Mouse (Mus musculus) liver, embryonic 13.5 days (tissue): ENCODE data around the gene Hspb11. TPM values are rescaled to one million over a fixed set of nuclear protein-coding genes. Genes with fewer than 3 reads are reported as not detected.

Experiments used
- ATAC-seq: fragments of 200-750 bp; cut with Nextera tagmentation; 2 replicates; pipeline ENCODE4 v1.8.0; 2017; ENCODE audit warnings: low read depth, mild to moderate bottlenecking, moderate number of reproducible peaks, moderate library complexity
- DNase-seq: peaks from one replicate; pipeline ENCODE4 v3.0.0; 2022
- H3K27ac ChIP-seq: fragments of 300-500 bp; sonication (generic); 2 replicates; pipeline ENCODE4 v1.5.1; 2015; ENCODE audit warnings: moderate library complexity, mild to moderate bottlenecking, inconsistent platforms
- H3K27me3 ChIP-seq: fragments of 300-500 bp; sonication (generic); 2 replicates; pipeline ENCODE4 v1.6.1; 2015; ENCODE audit warnings: mild to moderate bottlenecking, inconsistent platforms
- H3K36me3 ChIP-seq: fragments of 300-500 bp; sonication (generic); 2 replicates; pipeline ENCODE4 v1.6.1; 2015; ENCODE audit warnings: mild to moderate bottlenecking, inconsistent platforms
- H3K4me1 ChIP-seq: fragments of 300-500 bp; sonication (generic); replicated peaks from 2 replicates; pipeline ENCODE4 v1.6.1; 2015; ENCODE audit warnings: inconsistent platforms
- H3K4me2 ChIP-seq: fragments of 300-500 bp; sonication (generic); 2 replicates; pipeline ENCODE4 v1.6.1; 2015; ENCODE audit warnings: inconsistent platforms, mild to moderate bottlenecking, moderate library complexity
- H3K4me3 ChIP-seq: fragments of 300-500 bp; sonication (generic); replicated peaks from 2 replicates; pipeline ENCODE4 v1.5.1; 2015; ENCODE audit warnings: mild to moderate bottlenecking, inconsistent platforms
- H3K9ac ChIP-seq: fragments of 300-500 bp; sonication (generic); 2 replicates; pipeline ENCODE4 v1.6.1; 2015; ENCODE audit warnings: mild to moderate bottlenecking, inconsistent platforms
- H3K9me3 ChIP-seq: fragments of 300-500 bp; sonication (generic); replicated peaks from 2 replicates; pipeline ENCODE4 v1.6.1; 2016; ENCODE audit warnings: inconsistent platforms
- WGBS: fragments of 180-500 bp; shearing (Covaris S2); methylation state at CpG from one replicate; pipeline ENCODE4 v1.1.7; 2015; ENCODE audit not compliant: insufficient replicate concordance; 5-methylcytosine and 5-hydroxymethylcytosine counted together
- polyA plus RNA-seq: library from polyadenylated mRNA; unstranded; fragments of >200 nt; fragmentation: Nextera tagmentation; extraction: Ambion mirVana; gene quantifications from 2 replicates; pipeline ENCODE4 v1.2.1, GENCODE M21; 2015

Hspb11 gene
- polyA plus RNA-seq, 1 experiment from 2014 or later: 9.2 TPM

- H3K4me1 ChIP-seq: peaks cover 11% of the 10 kb centered on the region
- WGBS: 66% methylated on average over 8 of the region's 8 CpGs
- no peak for ATAC-seq
Observed at GRCm38 (mm10) chr4:107298071-107298606, 44.7 kb downstream of the Hspb11 start.

GRCm38 (mm10) chr4:107299779-107300340 lies 46.5 kb downstream of the Hspb11 start:
- peaks cover 16% of the 10 kb centered on the region for H3K4me1 ChIP-seq
- no peak overlapping the region for H3K27ac ChIP-seq
- DNase-seq: no peak
- H3K4me3 ChIP-seq: no peak overlapping the region
- ATAC-seq: no peak
- H3K36me3 ChIP-seq: no peaks in the 10 kb centered on the region
- H3K27me3 ChIP-seq: 0 out of 2 replicates have a peak, but pooled peaks cover 13% of the 10 kb centered on the region
- H3K9me3 ChIP-seq: no peaks in the 10 kb centered on the region
- no peak overlapping the region for H3K4me2 ChIP-seq
- H3K9ac ChIP-seq: no peak overlapping the region
- 79% methylated on average over 7 of the region's 7 CpGs for WGBS

More at GRCm38 (mm10) chr4:107298071-107298606, 44.7 kb downstream of the Hspb11 start:
- H3K9ac ChIP-seq: no peak overlapping the region
- no peaks in the 10 kb centered on the region for H3K9me3 ChIP-seq
- H3K36me3 ChIP-seq: no peaks in the 10 kb centered on the region
- no peak for DNase-seq
- H3K4me2 ChIP-seq: no peak overlapping the region
- H3K27ac ChIP-seq: no peak overlapping the region
- H3K27me3 ChIP-seq: peaks cover 15% of the 10 kb centered on the region; the same call in 1 of the 2 replicates
- H3K4me3 ChIP-seq: no peak overlapping the region

GRCm38 (mm10) chr4:107300371-107300770 lies 47.0 kb downstream of the Hspb11 start:
- no peak overlapping the region for H3K27ac ChIP-seq
- DNase-seq: no peak
- WGBS: 29% methylated on average over 4 of the region's 4 CpGs
- no peak overlapping the region for H3K9ac ChIP-seq
- peaks cover 16% of the 10 kb centered on the region for H3K4me1 ChIP-seq
- no peaks in the 10 kb centered on the region for H3K9me3 ChIP-seq
- H3K27me3 ChIP-seq: 0 out of 2 replicates have a peak, but pooled peaks cover 18% of the 10 kb centered on the region
- H3K4me3 ChIP-seq: no peak overlapping the region
- H3K36me3 ChIP-seq: no peaks in the 10 kb centered on the region
- no peak overlapping the region for H3K4me2 ChIP-seq
- no peak for ATAC-seq

- H3K27me3 ChIP-seq: peaks cover 25% of the 10 kb centered on the region
- ATAC-seq: peak; percentile 24; the same call in 1 of the 2 replicates
- no peak overlapping the region for H3K27ac ChIP-seq
- no peaks in the 10 kb centered on the region for H3K36me3 ChIP-seq
- H3K4me1 ChIP-seq: peaks cover 16% of the 10 kb centered on the region
- DNase-seq: no peak
- no peak overlapping the region for H3K9ac ChIP-seq
- no peak overlapping the region for H3K4me2 ChIP-seq
- no peak overlapping the region for H3K4me3 ChIP-seq
- WGBS: 82% methylated on average over 1 of the region's 1 CpGs
- H3K9me3 ChIP-seq: no peaks in the 10 kb centered on the region
Observed at GRCm38 (mm10) chr4:107300902-107301555, 47.6 kb downstream of the Hspb11 start.

- peaks cover 16% of the 10 kb centered on the region for H3K4me1 ChIP-seq
- H3K27me3 ChIP-seq: peaks cover 35% of the 10 kb centered on the region
- H3K27ac ChIP-seq: no peak overlapping the region
- H3K4me3 ChIP-seq: no peak overlapping the region
- DNase-seq (no peak), ATAC-seq (no peak)
- H3K4me2 ChIP-seq: no peak overlapping the region
- H3K36me3 ChIP-seq: no peaks in the 10 kb centered on the region
- no peaks in the 10 kb centered on the region for H3K9me3 ChIP-seq
- no peak overlapping the region for H3K9ac ChIP-seq
- 65% methylated on average over 9 of the region's 9 CpGs for WGBS
Observed at GRCm38 (mm10) chr4:107302221-107302620, 48.8 kb downstream of the Hspb11 start.

GRCm38 (mm10) chr4:107302832-107303231 lies 49.4 kb downstream of the Hspb11 start:
- Histone ChIP-seq H3K9me3 (no peaks in the 10 kb centered on the region), H3K4me1 (peaks cover 16% of the 10 kb centered on the region), H3K9ac (no peak overlapping the region), H3K36me3 (no peaks in the 10 kb centered on the region), H3K27ac (no peak overlapping the region), H3K4me2 (no peak overlapping the region), H3K27me3 (peaks cover 29% of the 10 kb centered on the region), H3K4me3 (no peak overlapping the region)
- WGBS: 55% methylated on average over 4 of the region's 4 CpGs
- ATAC-seq (peak; percentile 55), DNase-seq (no peak)

GRCm38 (mm10) chr4:107303531-107303930 lies 50.1 kb downstream of the Hspb11 start:
- H3K27me3 ChIP-seq: peaks cover 29% of the 10 kb centered on the region
- peaks cover 16% of the 10 kb centered on the region for H3K4me1 ChIP-seq
- no peak overlapping the region for H3K9ac ChIP-seq
- H3K4me3 ChIP-seq: no peak overlapping the region
- no peaks in the 10 kb centered on the region for H3K36me3 ChIP-seq
- DNase-seq: no peak
- no peak for ATAC-seq
- H3K9me3 ChIP-seq: no peaks in the 10 kb centered on the region
- WGBS: 46% methylated on average over 3 of the region's 3 CpGs
- H3K4me2 ChIP-seq: no peak overlapping the region
- no peak overlapping the region for H3K27ac ChIP-seq

- no peak within 1 kb of the TSS for H3K9ac ChIP-seq
- H3K27me3 ChIP-seq: peaks cover 29% of the 10 kb centered on the region
- WGBS: 47% methylated on average over 6 of the region's 6 CpGs
- no peak within 1 kb of the TSS for H3K27ac ChIP-seq
- H3K4me2 ChIP-seq: no peak within 1 kb of the TSS
- H3K4me1 ChIP-seq: peaks cover 13% of the 10 kb centered on the region
- H3K4me3 ChIP-seq: no peak within 1 kb of the TSS
- ATAC-seq (no peak), DNase-seq (no peak)
- H3K9me3 ChIP-seq: no peaks in the 10 kb centered on the region
- H3K36me3 ChIP-seq: no peaks in the 10 kb centered on the region
Observed at GRCm38 (mm10) chr4:107306966-107307365, 53.6 kb downstream of the Hspb11 start, which contains the start of gene Dio1. TSS of gene Dio1 (minus strand) at chr4:107307169.

- peak within 1 kb of the TSS; percentile 76 for H3K9ac ChIP-seq
- 2% methylated on average over 29 of the region's 29 CpGs for WGBS
- H3K4me3 ChIP-seq: peak within 1 kb of the TSS; percentile 82
- no peaks in the 10 kb centered on the region for H3K27me3 ChIP-seq
- peak; percentile 87 for DNase-seq
- H3K4me1 ChIP-seq: peaks cover 24% of the 10 kb centered on the region
- H3K9me3 ChIP-seq: no peaks in the 10 kb centered on the region
- peaks cover 10% of the 10 kb centered on the region for H3K36me3 ChIP-seq
- ATAC-seq: peak; percentile 96
- peak within 1 kb of the TSS; percentile 65 for H3K27ac ChIP-seq
- H3K4me2 ChIP-seq: peak within 1 kb of the TSS; percentile 80
Observed at GRCm38 (mm10) chr4:107313690-107314478, 60.5 kb downstream of the Hspb11 start, which contains the start of gene Yipf1. TSS of gene Yipf1 (plus strand) at chr4:107314363.

- Histone ChIP-seq H3K27ac (peak overlapping the region; percentile 65), H3K4me1 (peaks cover 24% of the 10 kb centered on the region), H3K9ac (peak overlapping the region; percentile 76), H3K9me3 (no peaks in the 10 kb centered on the region), H3K4me3 (peak overlapping the region; percentile 82), H3K27me3 (no peaks in the 10 kb centered on the region), H3K36me3 (peaks cover 15% of the 10 kb centered on the region), H3K4me2 (peak overlapping the region; percentile 80)
- WGBS: 6% methylated on average over 7 of the region's 7 CpGs
- DNase-seq (no peak), ATAC-seq (no peak; the same call in 1 of the 2 replicates)
Observed at GRCm38 (mm10) chr4:107314479-107314805, 61.0 kb downstream of the Hspb11 start.

GRCm38 (mm10) chr4:107318646-107319045 lies 65.3 kb downstream of the Hspb11 start:
- WGBS: 79% methylated on average over 8 of the region's 8 CpGs
- ATAC-seq (no peak), DNase-seq (no peak)
- no peak overlapping the region for H3K4me3 ChIP-seq
- no peak overlapping the region for H3K9ac ChIP-seq
- no peak overlapping the region for H3K27ac ChIP-seq
- H3K9me3 ChIP-seq: no peaks in the 10 kb centered on the region
- H3K4me2 ChIP-seq: no peak overlapping the region
- peaks cover 16% of the 10 kb centered on the region for H3K4me1 ChIP-seq
- H3K36me3 ChIP-seq: peaks cover 31% of the 10 kb centered on the region
- H3K27me3 ChIP-seq: no peaks in the 10 kb centered on the region
